Mouse (Mus musculus): ENCODE measurements at regions not wholly inside any gene's neighbourhood (a gene's known extent, or its start where the extent isn't known, plus 50 kb on each side); places are given as distances from the start of the nearest gene placed in this dataset.

DNA sequence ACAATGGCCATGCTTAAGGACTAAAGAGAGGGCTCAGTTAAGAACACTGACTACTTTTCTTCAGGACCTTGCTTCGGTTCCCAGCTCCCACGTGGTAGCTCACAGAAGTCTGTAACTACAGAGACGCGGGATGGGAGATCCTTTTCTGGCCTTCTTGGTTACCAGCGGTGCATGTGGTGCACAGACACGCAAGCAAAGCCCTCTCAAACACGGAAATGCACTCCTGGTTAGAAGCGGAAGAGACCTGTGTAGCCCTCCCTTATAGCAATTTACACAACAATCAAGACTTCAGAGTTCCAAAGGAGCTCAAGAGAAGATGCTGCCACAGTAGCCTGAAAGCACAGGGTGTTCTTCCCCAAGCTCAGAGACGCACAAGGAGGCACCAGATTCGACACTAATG lies 225.6 kb downstream of the Unc5cl start:
- Histone ChIP-seq H3K36me3 (ENCODE audit: control insufficient read depth in 1 of 2, insufficient read depth in 2 of 2, low read length in 2 of 2) (no peaks in the 10 kb centered on the region), H3K9ac (ENCODE audit: control insufficient read depth, low read depth, low read length, poor library complexity, severe bottlenecking) (no peak overlapping the region), H3K79me2 (ENCODE audit: control insufficient read depth, insufficient read depth, low read length, poor library complexity) (no peaks in the 10 kb centered on the region), H3K27me3 (ENCODE audit: control insufficient read depth in 1 of 2, insufficient read depth in 2 of 2, low read length in 2 of 2) (no peaks in the 10 kb centered on the region), H3K4me1 (ENCODE audit: control insufficient read depth in 1 of 2, insufficient read depth in 2 of 2, low read length in 2 of 2) (no peaks in the 10 kb centered on the region), H3K4me3 (ENCODE audit: control insufficient read depth in 1 of 2, insufficient read depth in 1 of 2, low read depth in 2 of 2, low read length in 2 of 2) (no peak overlapping the region), H3K9me3 (replicated peaks; ENCODE audit: insufficient read depth, low read length) (no peaks in the 10 kb centered on the region), H3K27ac (ENCODE audit: control insufficient read depth, low read depth, low read length) (no peak overlapping the region)
- no peak for DNase-seq (ENCODE audit: low read depth, low spot score)
- TF ChIP-seq NRF1 (IDR thresholded peaks at IDR 0.05; ENCODE audit: insufficient read depth, low read depth, low read length, poor library complexity, severe bottlenecking): no peak
- no peak for TF ChIP-seq MYC (IDR thresholded peaks at IDR 0.05; ENCODE audit: low read depth, low read length)
- TF ChIP-seq MAFK (IDR thresholded peaks at IDR 0.05; ENCODE audit: borderline replicate concordance, low read depth, low read length): no peak
- TF ChIP-seq ZNF384 (IDR thresholded peaks at IDR 0.05; ENCODE audit: low read depth, low read length): no peak
- no peak for TF ChIP-seq ZC3H11A (IDR thresholded peaks at IDR 0.05; ENCODE audit: low read depth, low read length)
- TF ChIP-seq CHD1 (IDR thresholded peaks at IDR 0.05; ENCODE audit: low read depth, low read length): no peak
- no peak for TF ChIP-seq BHLHE40 (IDR thresholded peaks at IDR 0.05; ENCODE audit: borderline replicate concordance, low read depth, low read length)
- TF ChIP-seq SMC3 (IDR thresholded peaks at IDR 0.05; ENCODE audit: low read depth, low read length): no peak
- TF ChIP-seq TAL1 (IDR thresholded peaks at IDR 0.05; ENCODE audit: low read length): no peak
- no peak for TF ChIP-seq ELF1 (IDR thresholded peaks at IDR 0.05; ENCODE audit: low read depth, low read length)
- no peak for TF ChIP-seq CTCF (IDR thresholded peaks at IDR 0.05 in 2 of 3, conservative IDR thresholded peaks at IDR 0.05 in 1 of 3; ENCODE audit: control insufficient read depth in 1 of 3, insufficient read depth in 1 of 3, low read depth in 2 of 3, low read length in 3 of 3, poor library complexity in 1 of 3, severe bottlenecking in 1 of 3)
- TF ChIP-seq POLR2AphosphoS5 (IDR thresholded peaks at IDR 0.05; ENCODE audit: borderline replicate concordance, low read depth, low read length): no peak
- no peak for TF ChIP-seq GABPA (IDR thresholded peaks at IDR 0.05; ENCODE audit: low read depth, low read length)
- no peak for TF ChIP-seq USF2 (IDR thresholded peaks at IDR 0.05; ENCODE audit: borderline replicate concordance in 1 of 2, insufficient read depth in 1 of 2, low read depth in 1 of 2, low read length in 2 of 2)
- no peak for TF ChIP-seq MEF2A (IDR thresholded peaks at IDR 0.05; ENCODE audit: extremely low read depth, insufficient replicate concordance, low read depth, low read length, poor library complexity, severe bottlenecking)
- no peak for TF ChIP-seq ZKSCAN1 (IDR thresholded peaks at IDR 0.05; ENCODE audit: low read depth, low read length)
- TF ChIP-seq CHD2 (IDR thresholded peaks at IDR 0.05; ENCODE audit: low read length): no peak
- TF ChIP-seq MXI1 (IDR thresholded peaks at IDR 0.05; ENCODE audit: low read depth, low read length): no peak

DNA sequence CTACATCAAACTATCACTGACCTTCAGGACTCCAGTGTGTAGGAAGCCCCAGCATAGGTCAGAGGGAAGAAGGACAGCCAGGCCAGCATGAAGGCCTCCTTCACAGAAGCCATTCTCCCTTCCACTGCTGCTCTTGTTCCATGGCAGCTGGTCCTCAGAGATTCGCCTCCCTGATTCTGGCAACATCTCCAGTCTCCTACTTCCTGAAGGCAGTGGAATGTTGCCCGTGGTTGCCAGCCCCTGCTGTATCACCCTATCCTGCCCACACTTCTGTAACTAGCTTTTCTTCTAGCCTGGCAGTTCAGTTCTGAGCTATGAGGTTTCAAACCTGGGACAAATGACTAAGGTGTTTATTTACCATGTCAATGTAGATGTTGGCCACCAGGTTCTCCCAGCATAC lies 234.2 kb downstream of the Unc5cl start:
- Histone ChIP-seq H3K36me3 (ENCODE audit: control insufficient read depth in 1 of 2, insufficient read depth in 2 of 2, low read length in 2 of 2) (no peaks in the 10 kb centered on the region), H3K9ac (ENCODE audit: control insufficient read depth, low read depth, low read length, poor library complexity, severe bottlenecking) (no peak overlapping the region), H3K9me3 (replicated peaks; ENCODE audit: insufficient read depth, low read length) (no peaks in the 10 kb centered on the region; the same call in 1 of the 2 replicates), H3K27ac (ENCODE audit: control insufficient read depth, low read depth, low read length) (no peak overlapping the region), H3K79me2 (ENCODE audit: control insufficient read depth, insufficient read depth, low read length, poor library complexity) (no peaks in the 10 kb centered on the region), H3K4me3 (ENCODE audit: control insufficient read depth in 1 of 2, insufficient read depth in 1 of 2, low read depth in 2 of 2, low read length in 2 of 2) (no peak overlapping the region), H3K27me3 (ENCODE audit: control insufficient read depth in 1 of 2, insufficient read depth in 2 of 2, low read length in 2 of 2) (no peaks in the 10 kb centered on the region), H3K4me1 (ENCODE audit: control insufficient read depth in 1 of 2, insufficient read depth in 2 of 2, low read length in 2 of 2) (no peaks in the 10 kb centered on the region)
- TF ChIP-seq BHLHE40 (IDR thresholded peaks at IDR 0.05; ENCODE audit: borderline replicate concordance, low read depth, low read length): no peak
- TF ChIP-seq JUND (IDR thresholded peaks at IDR 0.05; ENCODE audit: low read depth, low read length): no peak
- no peak for TF ChIP-seq MEF2A (IDR thresholded peaks at IDR 0.05; ENCODE audit: extremely low read depth, insufficient replicate concordance, low read depth, low read length, poor library complexity, severe bottlenecking)
- no peak for TF ChIP-seq EP300 (IDR thresholded peaks at IDR 0.05; ENCODE audit: low read depth in 1 of 2, low read length in 2 of 2)
- no peak for TF ChIP-seq ZC3H11A (IDR thresholded peaks at IDR 0.05; ENCODE audit: low read depth, low read length)
- no peak for DNase-seq (ENCODE audit: low read depth, low spot score)

All from MEL (cell line).